In the genomic region with DNA sequence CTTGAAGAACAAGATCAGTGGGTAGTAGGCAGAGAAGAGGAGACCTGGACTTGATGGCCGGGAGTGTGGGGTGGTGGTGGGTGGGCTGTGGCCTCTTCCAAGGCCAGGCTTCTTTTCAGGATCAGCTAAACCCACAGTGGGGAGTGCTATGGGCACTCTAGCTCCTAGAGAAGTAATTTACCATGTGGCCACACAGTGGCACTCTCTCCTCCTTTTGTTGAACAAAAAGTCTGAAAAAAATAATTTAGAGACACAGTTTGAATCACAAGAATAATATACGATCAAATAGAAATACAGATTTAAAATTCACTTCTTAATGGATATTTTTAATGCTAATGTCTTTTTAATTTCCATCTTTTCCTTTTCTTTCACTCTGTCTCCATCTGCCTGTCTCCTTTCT, we compare ENCODE assay signal across 21 mouse cellular contexts. TPM values are rescaled to one million over a fixed set of nuclear protein-coding genes. Genes with fewer than 3 reads are reported as not detected.
DNase-seq lines count a peak whose midpoint lies in the region; ATAC-seq and TF ChIP-seq lines count a peak whose summit lies in the region.
"Had no signal": no experiment of that assay in that cellular context is flagged by ENCODE, and none has a peak within 500 bp of the region (broad histone marks: within the 10 kb centered on the region; RNA-seq: fewer than 3 reads in every experiment).

No protein-coding gene starts in this region.

- H3K9ac ChIP-seq in forebrain, embryonic 14.5 days (ENCODE audit: low read length), result no peak overlapping the region
- H3K9ac ChIP-seq in forebrain, embryonic 11.5 days (ENCODE audit: low read length), result no peak overlapping the region
- H3K9ac ChIP-seq: liver, embryonic 13.5 days had no signal

- no peaks in the 10 kb centered on the region for H3K9me3 ChIP-seq in forebrain, embryonic 14.5 days (replicated peaks; ENCODE audit: control insufficient read depth, low read length)
- H3K9me3 ChIP-seq in forebrain, embryonic 11.5 days (ENCODE audit: control insufficient read depth, low read length), result no peaks in the 10 kb centered on the region
- H3K9me3 ChIP-seq: G1E; heart, embryonic 10.5 days; liver, embryonic 13.5 days had no signal

- H3K4me3 ChIP-seq in forebrain, embryonic 14.5 days (ENCODE audit: low read depth, low read length), result no peak overlapping the region
- no peak overlapping the region for H3K4me3 ChIP-seq in forebrain, embryonic 11.5 days (ENCODE audit: low read depth, low read length)
- H3K4me3 ChIP-seq in layer of hippocampus, adult 2 months, result no peak overlapping the region
- H3K4me3 ChIP-seq: heart, embryonic 10.5 days; liver, embryonic 13.5 days had no signal

- intact Hi-C loops in left cerebral cortex, postnatal 4 days (cut with DNase I), result no loop called here

- H3K4me2 ChIP-seq in forebrain, embryonic 14.5 days (ENCODE audit: low read length), result no peak overlapping the region
- no peak overlapping the region for H3K4me2 ChIP-seq in forebrain, embryonic 11.5 days (ENCODE audit: low read depth, low read length, severe bottlenecking)
- H3K4me2 ChIP-seq: liver, embryonic 13.5 days had no signal

- DNase-seq in forebrain, embryonic 14.5 days (ENCODE audit: low spot score), result peak; percentile 14
- DNase-seq in forebrain, embryonic 11.5 days (ENCODE audit: low spot score), result no peak
- no peak for DNase-seq in layer of hippocampus, adult 2 months (ENCODE audit: low spot score in 2 of 2)
- DNase-seq in layer of hippocampus, postnatal 25 days (ENCODE audit: extremely low spot score in 1 of 2, low spot score in 1 of 2), result no peak
- DNase-seq in thymus, postnatal 25 days, result peak; percentile 11
- no peak for DNase-seq in thymus, postnatal 0 days (ENCODE audit: low spot score)
- no peak for DNase-seq in cerebellum, adult 8-10 months
- DNase-seq in left cerebral cortex, postnatal 4 days, result no peak
- DNase-seq: cerebellum, adult 11 months; gastrocnemius, postnatal 10 days; heart, postnatal 4 days; liver, embryonic 13.5 days had no signal

- H3K27ac ChIP-seq in forebrain, embryonic 14.5 days (ENCODE audit: low read depth, low read length), result no peak overlapping the region
- no peak overlapping the region for H3K27ac ChIP-seq in forebrain, embryonic 11.5 days (ENCODE audit: low read depth, low read length)
- no peak overlapping the region for H3K27ac ChIP-seq in layer of hippocampus, adult 2 months
- H3K27ac ChIP-seq: heart, embryonic 10.5 days; liver, embryonic 13.5 days; macrophage had no signal

- WGBS in forebrain, embryonic 14.5 days, result 63% methylated on average over 2 of the region's 2 CpGs
- 58% methylated on average over 2 of the region's 2 CpGs for WGBS in forebrain, embryonic 11.5 days

- no peaks in the 10 kb centered on the region for H3K36me3 ChIP-seq in forebrain, embryonic 14.5 days (ENCODE audit: control insufficient read depth, insufficient read depth, low read length)
- no peaks in the 10 kb centered on the region for H3K36me3 ChIP-seq in forebrain, embryonic 11.5 days (ENCODE audit: control insufficient read depth, insufficient read depth, low read length)
- H3K36me3 ChIP-seq: G1E; heart, embryonic 10.5 days; liver, embryonic 13.5 days had no signal

- H3K27me3 ChIP-seq in forebrain, embryonic 14.5 days (replicated peaks; ENCODE audit: control insufficient read depth, insufficient read depth, low read length), result no peaks in the 10 kb centered on the region
- H3K27me3 ChIP-seq in forebrain, embryonic 11.5 days (ENCODE audit: control insufficient read depth, insufficient read depth, low read length), result no peaks in the 10 kb centered on the region

- TF ChIP-seq CTCF in layer of hippocampus, adult 2 months (conservative IDR thresholded peaks at IDR 0.05), result peak; percentile 73

- H3K4me1 ChIP-seq in forebrain, embryonic 14.5 days (ENCODE audit: control insufficient read depth, insufficient read depth, low read length), result no peaks in the 10 kb centered on the region
- H3K4me1 ChIP-seq in forebrain, embryonic 11.5 days (replicated peaks; ENCODE audit: control insufficient read depth, insufficient read depth, low read length), result no peaks in the 10 kb centered on the region
- H3K4me1 ChIP-seq: heart, embryonic 10.5 days had no signal

- no peak for ATAC-seq in forebrain, embryonic 14.5 days
- ATAC-seq in forebrain, embryonic 11.5 days (replicated peaks; ENCODE audit: low FRiP score), result no peak
- ATAC-seq: activated CD4-positive, CD25-positive, alpha-beta regulatory T cell, adult 4 months; forebrain, embryonic 16.5 days; intestine, embryonic 16.5 days had no signal

RNA-seq across cellular contexts. Expression of a gene that starts 6.3 kb away (rescaled TPM):
- 0.12 TPM in 1 of 2 replicates, not detected in the other for polyA plus RNA-seq in forebrain, embryonic 14.5 days (2014; fragmentation: Nextera tagmentation; extraction: Ambion mirVana)
- polyA plus RNA-seq in forebrain, embryonic 11.5 days (2014; fragmentation: Nextera tagmentation; extraction: Ambion mirVana), result 3.4 and 3.5 TPM in 2 replicates
- not detected for total RNA-seq in layer of hippocampus, adult 2 months (2021)
- not detected for total RNA-seq in layer of hippocampus, postnatal 25 days (2021)
- 1.1 and 1.8 TPM in 2 replicates for polyA plus RNA-seq in thymus, postnatal 0 days (2015; fragmentation: Nextera tagmentation; extraction: Ambion mirVana)
- total RNA-seq in left cerebral cortex, postnatal 4 days (2021), result not detected
- total RNA-seq: heart, postnatal 4 days; layer of hippocampus, adult 8-10 months; left cerebral cortex, postnatal 14 days had no signal
- polyA plus RNA-seq: forebrain, embryonic 16.5 days; neural tube, embryonic 14.5 days had no signal

RNA-seq across cellular contexts. Expression of a gene that starts 13.0 kb away (rescaled TPM):
- polyA plus RNA-seq in forebrain, embryonic 14.5 days (2014; fragmentation: Nextera tagmentation; extraction: Ambion mirVana), result 17.7 and 25.5 TPM in 2 replicates
- 27.4 and 32.4 TPM in 2 replicates for polyA plus RNA-seq in forebrain, embryonic 11.5 days (2014; fragmentation: Nextera tagmentation; extraction: Ambion mirVana)
- 10 to 100 TPM; 47.1 to 49.1 TPM for total RNA-seq in layer of hippocampus, adult 2 months (2021)
- total RNA-seq in layer of hippocampus, postnatal 25 days (2021), result 10 to 100 TPM; 36.1 to 44.0 TPM
- polyA plus RNA-seq in thymus, postnatal 0 days (2015; fragmentation: Nextera tagmentation; extraction: Ambion mirVana), result 8.0 and 10.8 TPM in 2 replicates
- total RNA-seq in left cerebral cortex, postnatal 4 days (2021), result 10 to 100 TPM; 56.9 to 58.6 TPM

RNA-seq across cellular contexts. Expression of a gene that starts 44.5 kb away (rescaled TPM):
- polyA plus RNA-seq in forebrain, embryonic 14.5 days (2014; fragmentation: Nextera tagmentation; extraction: Ambion mirVana), result 20.5 and 28.6 TPM in 2 replicates
- polyA plus RNA-seq in forebrain, embryonic 11.5 days (2014; fragmentation: Nextera tagmentation; extraction: Ambion mirVana), result 41.6 and 42.3 TPM in 2 replicates
- total RNA-seq in layer of hippocampus, adult 2 months (2021), result 10 to 100 TPM; 18.2 to 20.7 TPM
- 10 to 100 TPM; 18.9 to 19.5 TPM for total RNA-seq in layer of hippocampus, postnatal 25 days (2021)
- 18.8 and 20.7 TPM in 2 replicates for polyA plus RNA-seq in thymus, postnatal 0 days (2015; fragmentation: Nextera tagmentation; extraction: Ambion mirVana)
- 10 to 100 TPM; 26.6 to 27.8 TPM for total RNA-seq in left cerebral cortex, postnatal 4 days (2021)

Comparison
In these comparisons a context has a peak if more than half of its experiments do, and no peak if none do; other contexts are left out.
1. DNase-seq: peak in forebrain, embryonic 14.5 days (single experiment) and thymus, postnatal 25 days (single experiment); none in forebrain, embryonic 11.5 days (single experiment), layer of hippocampus, adult 2 months (0 of 2), layer of hippocampus, postnatal 25 days (0 of 2), thymus, postnatal 0 days (single experiment), cerebellum, adult 8-10 months (single experiment) and left cerebral cortex, postnatal 4 days (single experiment).